Mouse (Mus musculus) MEL (cell line): ENCODE measurements around the gene Tmub2.

ENCODE experiments used
- CTCF ChIP-seq, 3 experiments: IDR thresholded peaks in 2 of 3; conservative IDR thresholded peaks in 1 of 3; 2 replicates each; pipeline ENCODE4 v1.5.1; 2011 to 2012; ENCODE audit warnings: low read length in 3 of 3, low read depth in 2 of 3, mild to moderate bottlenecking in 2 of 3, improper control_type of control experiment in 1 of 3, inconsistent platforms in 1 of 3, mixed read lengths in 1 of 3, moderate library complexity in 1 of 3; ENCODE audit not compliant: control insufficient read depth in 1 of 3, insufficient read depth in 1 of 3, poor library complexity in 1 of 3, severe bottlenecking in 1 of 3
- MAFK ChIP-seq: IDR thresholded peaks from 2 replicates; pipeline ENCODE4 v1.6.1; 2011; ENCODE audit warnings: low read depth, mild to moderate bottlenecking, low read length, improper control_type of control experiment, borderline replicate concordance
- POLR2A ChIP-seq, 2 experiments: IDR thresholded peaks; 2 replicates each; pipeline ENCODE4 v1.6.1; 2011 to 2012; ENCODE audit warnings: low read length in 2 of 2, mild to moderate bottlenecking in 2 of 2, control low read depth in 1 of 2, improper control_type of control experiment in 1 of 2, low read depth in 1 of 2, moderate library complexity in 1 of 2; ENCODE audit not compliant: control insufficient read depth in 1 of 2, insufficient read depth in 1 of 2, poor library complexity in 1 of 2
- SIN3A ChIP-seq: IDR thresholded peaks from 2 replicates; pipeline ENCODE4 v1.6.1; 2012; ENCODE audit warnings: low read length, improper control_type of control experiment, inconsistent platforms
- TCF12 ChIP-seq: IDR thresholded peaks from 2 replicates; pipeline ENCODE4 v1.6.1; 2014; ENCODE audit warnings: low read depth, mild to moderate bottlenecking, inconsistent platforms, low read length, improper control_type of control experiment, moderate library complexity

- TF ChIP-seq CTCF (IDR thresholded peaks at IDR 0.05 in 2 of 3, conservative IDR thresholded peaks at IDR 0.05 in 1 of 3; ENCODE audit: control insufficient read depth in 1 of 3, insufficient read depth in 1 of 3, low read depth in 2 of 3, low read length in 3 of 3, poor library complexity in 1 of 3, severe bottlenecking in 1 of 3) (no peak), SIN3A (no peak), MAFK (no peak), POLR2A (IDR thresholded peaks at IDR 0.05; ENCODE audit: control insufficient read depth in 1 of 2, insufficient read depth in 1 of 2, low read depth in 1 of 2, low read length in 2 of 2, poor library complexity in 1 of 2) (no peak), TCF12 (no peak)
Measured at GRCm38 (mm10) chr11:102333061-102333460, 48.3 kb downstream of the Tmub2 start.
